Mouse (Mus musculus): ENCODE measurements around the gene Plekha7.

GRCm38 (mm10) chr7:116301144-116301543 lies 7.0 kb downstream of the Plekha7 start:
- TF ChIP-seq CTCF (IDR thresholded peaks at IDR 0.05; ENCODE audit: control insufficient read depth, insufficient read depth, low read length), result no peak
- no peak for TF ChIP-seq POLR2A (IDR thresholded peaks at IDR 0.05; ENCODE audit: borderline replicate concordance, control insufficient read depth, low read depth, low read length)

All from bone marrow, adult 2 months (tissue).